Mouse (Mus musculus) right cerebral cortex, adult 18-20 months (tissue): ENCODE measurements around the gene Ssmem1.

Source experiments
- DNase-seq: peaks from one replicate; pipeline ENCODE4 v3.0.0; 2022; ENCODE audit warnings: mixed read lengths

Ssmem1 gene

DNA sequence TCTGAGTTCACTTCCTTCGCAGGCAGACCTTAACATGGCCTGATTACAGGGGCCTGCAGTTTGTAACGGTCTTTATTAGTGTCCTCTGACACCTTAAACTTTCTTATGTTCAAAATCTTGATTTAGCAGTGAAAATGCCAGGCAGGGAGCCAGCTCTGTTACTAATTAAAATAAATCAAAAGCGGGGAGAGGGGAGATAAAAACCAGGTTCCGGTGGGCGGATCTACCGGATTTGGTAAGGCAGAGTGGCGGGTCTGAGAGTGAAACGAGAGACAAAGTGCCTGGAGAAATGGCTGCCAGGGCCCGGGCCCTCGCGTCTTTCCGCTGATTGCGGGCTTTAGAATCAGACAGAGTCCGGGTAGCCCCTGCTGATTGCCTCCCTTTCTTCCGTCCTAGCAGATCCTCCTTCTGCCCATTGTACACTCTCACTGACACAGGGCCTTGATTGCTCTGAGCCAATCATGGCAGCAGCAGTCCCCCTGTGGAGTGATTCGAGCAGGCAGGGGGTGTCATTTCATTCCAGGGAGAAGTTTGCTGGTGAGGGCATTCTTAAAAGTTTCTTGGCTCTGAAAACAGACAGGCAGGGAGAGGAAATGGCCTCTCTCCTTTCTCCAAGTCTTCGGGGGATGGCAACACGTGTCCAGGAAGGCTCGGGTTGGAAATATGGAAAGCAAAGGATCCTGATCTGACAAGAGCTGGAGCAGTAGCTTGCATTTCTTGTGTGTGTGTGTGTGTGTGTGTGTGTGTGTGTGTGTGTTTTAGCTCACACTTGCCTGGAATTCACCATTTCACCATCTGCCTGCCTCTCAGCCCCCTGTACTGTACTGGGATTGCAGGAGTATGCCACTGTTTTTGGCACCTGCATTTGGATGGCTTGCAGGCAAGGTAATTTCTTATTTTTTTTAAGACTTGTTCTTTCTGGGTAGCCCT, 17.2 kb downstream of the Ssmem1 start:
- no peak for DNase-seq

DNA sequence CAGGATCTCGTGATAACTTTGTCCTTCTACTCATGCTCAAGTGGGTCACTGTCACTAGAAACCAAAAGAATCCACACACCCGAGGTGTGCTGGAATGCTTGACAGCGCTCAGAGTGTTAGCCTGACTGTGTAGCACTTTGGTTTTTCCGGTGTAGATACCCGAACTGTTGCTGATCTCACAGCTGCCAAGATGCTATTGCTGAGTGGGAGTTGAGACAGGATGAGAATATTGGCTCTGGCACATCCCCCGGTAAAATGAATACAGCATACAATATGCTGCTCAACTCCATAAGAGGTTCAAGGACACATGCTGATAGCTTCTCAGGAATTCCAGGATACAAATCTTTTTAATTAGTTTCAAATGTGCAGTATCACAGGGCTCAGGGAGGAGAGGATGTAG, 19.2 kb downstream of the Ssmem1 start:
- peak; percentile 55 for DNase-seq

DNA sequence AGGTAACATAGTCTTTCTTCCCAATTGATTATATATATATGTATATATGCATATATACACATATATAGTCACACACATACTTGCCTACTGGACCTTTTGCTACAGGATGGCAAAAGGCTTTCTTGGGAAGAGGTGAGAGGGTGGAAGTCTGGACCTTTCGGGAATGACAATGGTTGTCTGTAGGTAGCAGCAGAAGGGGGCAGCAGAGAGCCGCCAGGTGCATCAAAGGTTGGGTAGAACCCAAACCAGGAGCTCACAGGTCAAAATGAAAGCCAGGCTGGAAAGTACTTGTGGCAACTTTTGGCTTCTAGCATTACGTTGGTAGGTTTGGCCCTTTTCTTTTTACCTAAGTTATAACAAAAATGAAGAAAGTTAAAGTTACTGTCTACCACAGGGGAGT, 25.7 kb downstream of the Ssmem1 start:
- no peak for DNase-seq

DNA sequence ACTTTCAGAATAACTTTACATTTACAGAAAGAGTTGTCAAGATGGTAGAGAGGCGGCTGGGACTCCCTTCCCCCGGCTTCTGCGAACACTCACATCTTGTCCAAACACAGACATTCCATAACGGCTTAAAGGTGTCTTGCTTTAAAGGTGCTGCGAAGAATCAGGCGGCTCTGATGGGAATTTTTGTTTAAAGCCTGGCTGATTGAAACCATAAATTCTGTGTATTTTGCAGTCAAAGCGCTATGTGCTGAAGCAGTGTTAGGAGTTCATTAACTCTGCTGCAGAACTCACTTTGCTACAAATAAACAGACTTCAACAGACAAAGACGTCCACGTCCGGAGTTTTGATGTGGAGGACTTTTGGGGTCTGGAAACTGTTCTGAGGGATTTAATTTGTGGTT, 28.6 kb downstream of the Ssmem1 start:
- DNase-seq = peak; percentile 37

DNA sequence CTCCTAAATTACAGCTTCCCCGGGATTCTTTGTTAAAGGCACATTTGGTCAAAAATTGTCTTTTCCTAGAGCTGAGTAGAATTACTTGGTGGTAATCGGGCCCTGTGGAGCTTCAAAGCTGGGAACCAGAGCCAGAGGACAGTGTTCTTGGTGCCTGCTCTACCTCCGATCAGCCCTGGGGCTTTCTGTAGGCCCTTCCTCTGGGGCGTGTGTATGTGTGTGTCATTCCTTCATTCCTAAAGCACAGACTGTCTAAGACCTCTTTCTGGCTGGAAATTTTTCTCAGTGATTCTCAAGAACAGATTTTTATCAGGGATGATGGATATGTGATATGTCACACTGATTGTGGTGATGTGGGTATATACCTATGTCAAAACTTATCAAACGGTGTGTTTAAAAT, 29.2 kb downstream of the Ssmem1 start:
- DNase-seq = no peak

DNA sequence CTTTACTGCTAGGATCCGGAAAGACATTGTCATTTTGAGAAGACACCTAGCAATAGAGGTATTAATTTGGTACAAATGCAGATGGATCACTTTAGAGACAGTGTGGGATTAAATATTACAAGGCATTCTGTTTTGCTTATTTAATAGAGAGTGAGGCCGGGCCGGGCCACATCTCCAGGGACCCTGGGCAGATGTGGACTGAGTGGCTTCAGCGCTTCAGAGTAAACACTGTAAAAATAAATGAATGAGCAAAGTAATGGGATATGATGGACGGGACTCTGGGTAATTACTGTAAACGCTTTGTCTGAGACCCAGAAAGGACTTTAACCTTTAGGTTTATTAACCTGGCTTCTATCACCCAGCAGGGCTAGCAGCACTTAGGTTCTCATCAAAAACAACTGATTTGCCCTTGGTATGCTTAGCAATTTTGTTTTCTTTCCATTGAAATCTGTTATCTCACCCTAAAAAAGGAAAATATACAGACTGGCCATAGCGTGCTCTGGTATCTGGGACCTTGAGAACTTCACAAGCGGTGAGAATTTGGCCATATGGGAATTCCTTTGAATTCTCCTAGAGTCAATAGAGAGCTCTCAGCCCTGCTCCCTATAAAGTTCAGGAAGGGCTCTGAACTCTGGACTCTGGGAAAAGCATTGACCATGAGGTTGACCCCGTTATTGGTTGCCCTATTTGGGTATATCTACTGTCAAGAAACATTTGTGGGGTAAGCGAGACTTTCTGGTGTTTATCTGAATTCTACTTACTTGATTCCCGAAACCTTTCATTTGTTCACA, 31.6 kb downstream of the Ssmem1 start, which contains the start of gene Cpa2:
Cpa2 (plus strand) TSS at position 574 of the 791 bp plus-strand sequence.
- no peak for DNase-seq

DNA sequence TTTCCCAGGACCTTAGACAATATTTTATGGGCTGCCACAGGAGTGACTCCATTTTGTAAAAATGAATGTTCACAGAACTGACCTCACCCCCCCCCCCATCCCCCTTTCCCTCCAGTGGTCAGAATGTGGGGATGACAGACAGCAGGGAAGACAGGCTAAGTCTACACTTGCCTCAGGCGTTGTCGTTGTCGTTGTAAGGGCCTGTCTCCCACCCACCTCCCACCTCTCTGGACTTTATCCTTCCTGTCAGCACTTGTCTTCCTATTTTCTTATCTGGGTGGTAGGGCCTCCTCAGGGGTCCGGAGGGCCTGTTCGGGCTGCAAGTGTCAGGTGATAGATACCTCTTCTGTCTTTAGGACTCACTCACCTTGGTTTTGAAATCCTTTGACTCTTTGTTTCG, 32.6 kb downstream of the Ssmem1 start:
- no peak for DNase-seq

DNA sequence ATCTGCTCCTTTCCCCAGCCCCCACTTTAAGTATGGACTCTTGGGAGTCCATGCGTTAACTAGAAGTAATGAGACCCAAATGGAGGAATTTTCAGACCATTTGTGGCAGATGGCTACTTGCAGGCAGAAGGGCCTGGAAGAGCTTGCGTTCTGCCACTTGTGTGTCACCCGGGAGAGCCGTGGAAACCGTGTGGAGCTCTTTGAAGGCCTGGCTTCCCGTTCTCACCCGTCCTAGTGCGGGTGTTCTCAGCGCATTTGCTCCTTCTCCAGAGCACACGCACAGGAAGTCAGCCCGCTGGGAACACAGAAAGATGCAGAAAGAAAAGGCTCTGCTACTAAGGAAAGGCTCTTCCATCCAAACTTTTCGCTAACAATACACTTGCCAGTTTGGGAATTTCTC, 33.4 kb downstream of the Ssmem1 start:
- no peak for DNase-seq

DNA sequence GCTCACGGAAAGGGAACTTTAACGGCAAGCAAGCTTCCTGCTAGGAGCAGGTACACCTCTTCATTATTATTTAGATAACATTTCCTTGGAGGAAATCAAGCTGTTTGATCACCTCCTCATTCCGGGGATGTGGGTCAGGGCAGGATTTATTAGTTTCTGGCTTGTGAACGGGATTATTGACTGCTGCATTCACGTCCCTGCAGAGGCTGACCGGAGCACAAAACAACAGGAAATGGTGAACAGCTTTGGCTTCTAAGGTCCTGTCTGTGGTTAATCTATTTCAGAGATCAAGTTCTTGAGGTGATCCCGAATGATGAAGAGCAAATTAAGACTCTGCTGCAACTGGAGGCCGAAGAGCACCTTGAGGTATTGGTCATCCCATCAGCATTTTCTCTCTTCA, 34.2 kb downstream of the Ssmem1 start:
- DNase-seq = no peak

DNA sequence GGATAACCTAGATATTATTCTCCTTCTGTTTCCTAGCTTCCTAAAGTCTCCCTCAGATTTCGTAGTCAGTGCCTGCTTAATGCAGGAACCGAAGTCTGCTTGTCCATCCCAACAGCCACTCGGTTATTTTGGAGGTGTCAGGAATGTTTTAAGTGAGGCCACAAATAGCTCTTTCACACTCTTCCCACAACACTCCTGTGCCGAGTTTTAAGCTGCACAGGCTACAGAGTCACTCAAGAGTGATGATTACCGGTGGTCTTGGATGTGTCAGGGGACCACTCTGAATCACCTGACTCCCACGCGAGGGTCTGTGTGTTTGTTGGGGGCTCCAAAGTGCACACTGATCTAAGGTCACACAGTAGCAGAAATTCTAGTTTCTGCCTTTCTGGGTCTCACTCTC, 36.0 kb downstream of the Ssmem1 start:
- peak; percentile 62 for DNase-seq

DNA sequence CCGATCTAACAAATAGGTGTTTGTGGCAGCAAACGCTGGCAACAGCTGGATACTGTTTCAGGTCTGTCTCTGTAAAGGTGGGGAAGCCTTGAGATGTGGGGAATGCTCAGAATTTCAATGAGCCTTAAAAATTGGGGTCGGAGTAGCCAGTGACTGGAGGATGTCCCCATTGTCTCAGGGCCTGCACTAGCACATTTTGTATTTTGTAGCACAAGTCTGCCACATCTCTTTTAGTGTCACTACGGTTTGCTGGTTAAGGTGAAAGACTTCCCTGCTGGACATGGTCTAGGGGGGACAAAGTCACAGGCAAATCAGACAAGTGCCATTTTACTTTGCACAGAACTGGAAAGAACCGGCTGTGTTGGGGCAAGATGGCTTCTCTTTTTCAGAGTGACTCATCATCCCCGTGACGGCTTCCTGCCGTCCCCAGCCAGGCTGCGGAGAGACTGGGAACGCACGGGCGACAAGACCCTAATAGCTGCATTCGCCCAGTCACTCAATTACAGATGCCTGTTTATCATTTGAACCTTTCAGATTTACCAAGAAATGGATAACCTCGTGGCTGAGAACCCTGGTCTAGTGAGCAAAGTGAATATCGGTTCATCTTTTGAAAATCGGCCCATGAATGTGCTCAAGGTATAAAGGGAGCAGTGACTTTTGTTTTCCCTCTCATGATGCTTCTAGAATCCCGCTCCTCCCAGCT, 37.1 kb downstream of the Ssmem1 start:
- no peak for DNase-seq

DNA sequence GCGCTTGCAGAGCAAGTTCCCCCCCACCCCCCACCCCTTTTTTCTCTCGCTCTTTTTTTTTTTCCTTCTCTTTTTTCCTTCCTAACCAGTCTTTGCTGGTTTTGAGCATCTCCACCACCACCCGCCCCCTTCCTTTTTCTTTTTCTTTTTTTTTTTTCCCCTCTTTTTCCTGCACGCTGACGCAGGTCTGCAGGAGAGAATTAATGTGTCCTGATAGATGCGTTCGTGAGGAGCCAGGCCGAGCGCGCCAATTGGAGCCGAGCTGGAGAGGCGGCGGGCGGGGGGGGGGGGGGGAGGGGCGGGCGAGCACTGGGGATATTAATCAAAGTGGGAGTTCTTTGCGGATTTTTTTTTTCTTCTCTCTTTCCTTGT, 37.6 kb downstream of the Ssmem1 start:
- no peak for DNase-seq

DNA sequence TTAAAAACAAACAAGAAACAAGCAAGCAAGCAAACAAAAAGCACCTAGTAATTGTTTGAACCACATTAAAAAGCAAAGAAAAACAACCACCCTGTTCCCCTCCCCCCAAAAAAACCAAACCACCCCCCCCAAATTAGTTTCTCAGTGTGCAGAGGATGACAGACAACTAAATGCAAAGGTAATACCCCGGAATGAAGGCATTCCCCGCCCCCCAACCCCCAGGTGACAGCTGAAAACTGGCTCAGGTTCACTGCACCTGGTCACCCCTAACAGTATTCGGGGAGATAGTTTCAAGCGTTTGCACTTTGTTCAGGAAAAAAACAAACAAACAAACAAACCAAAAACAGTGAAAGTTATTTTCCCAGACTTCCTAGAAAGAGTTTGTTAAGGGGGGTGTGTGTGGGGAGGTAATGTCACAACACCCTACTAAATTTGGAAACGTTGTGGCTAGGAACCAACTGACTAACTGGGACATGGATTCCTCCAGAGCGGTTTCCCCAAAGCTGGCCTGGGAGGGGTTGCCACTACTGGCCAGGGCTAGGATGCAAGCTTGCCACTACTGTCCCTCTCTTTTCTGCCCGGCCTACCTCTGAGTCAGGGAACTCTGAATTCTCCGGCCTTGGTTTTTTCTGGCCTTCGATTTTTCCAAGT, 38.1 kb downstream of the Ssmem1 start:
- DNase-seq = no peak

DNA sequence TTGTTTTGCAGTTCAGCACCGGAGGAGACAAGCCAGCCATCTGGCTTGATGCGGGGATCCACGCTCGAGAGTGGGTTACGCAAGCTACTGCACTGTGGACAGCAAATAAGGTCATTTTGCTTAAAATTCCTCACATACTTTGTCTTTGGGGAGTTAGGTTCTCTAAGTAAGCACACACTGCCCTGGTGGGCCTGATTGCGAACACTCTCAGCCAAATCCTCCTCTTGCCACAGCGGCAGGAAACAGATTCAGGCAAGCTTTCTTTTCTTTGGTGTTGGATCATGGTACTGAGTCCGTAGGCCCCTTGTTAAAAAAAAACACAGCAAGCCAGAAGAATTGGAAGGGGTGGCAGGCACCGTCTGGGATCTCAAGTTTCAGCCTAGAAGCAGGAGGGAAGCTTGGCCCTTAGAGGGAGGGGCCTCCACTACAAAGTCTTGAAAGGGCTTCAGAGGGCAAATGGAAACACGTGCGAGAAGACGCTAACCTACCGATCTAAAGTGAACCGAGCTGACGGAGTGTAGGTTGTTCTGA, 39.6 kb downstream of the Ssmem1 start:
- no peak for DNase-seq

DNA sequence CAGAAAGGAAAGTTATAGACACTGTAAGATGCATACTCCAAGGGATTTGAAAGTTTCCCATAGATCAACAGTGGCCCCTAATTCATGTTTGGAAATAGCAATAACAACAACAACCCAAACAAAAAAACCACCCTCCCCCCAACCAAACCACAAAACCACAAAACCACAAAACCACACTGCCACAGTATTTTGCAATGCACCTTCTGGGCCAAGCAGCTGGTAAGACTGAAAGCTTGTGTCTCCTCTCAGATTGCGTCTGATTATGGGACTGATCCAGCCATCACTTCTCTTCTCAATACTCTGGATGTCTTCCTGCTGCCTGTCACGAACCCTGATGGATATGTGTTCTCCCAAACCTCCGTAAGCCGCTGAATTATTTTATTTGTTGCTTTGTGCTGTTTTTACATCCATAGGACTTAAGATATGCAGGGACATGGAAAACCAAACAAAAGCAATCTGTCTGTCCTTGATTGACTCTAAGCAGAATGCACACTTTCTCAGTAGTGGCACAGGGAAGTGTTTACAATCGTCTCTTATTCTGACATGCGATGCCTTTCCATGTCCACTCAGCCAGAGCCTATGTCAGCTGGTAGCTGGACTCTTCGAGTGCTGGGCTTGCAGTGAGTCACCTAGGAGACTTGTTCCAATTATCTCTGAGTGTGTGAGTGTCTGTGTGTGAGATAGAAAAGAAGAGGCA, 41.0 kb downstream of the Ssmem1 start:
- DNase-seq = no peak

DNA sequence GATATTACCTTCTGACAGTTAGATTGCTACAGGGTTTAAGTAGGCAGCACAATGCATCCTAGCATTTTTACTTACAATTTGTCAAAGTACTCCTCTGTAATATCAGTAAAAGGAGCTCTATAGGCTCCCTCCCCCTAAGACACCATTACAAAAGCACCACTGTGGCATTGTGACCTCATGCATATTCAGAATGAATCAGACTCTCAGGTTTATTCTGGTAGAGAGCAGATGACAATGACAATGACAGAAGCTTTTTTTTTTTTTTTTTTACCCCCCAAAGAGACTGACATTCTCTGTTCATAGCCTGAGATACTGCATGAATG, 41.5 kb downstream of the Ssmem1 start:
- DNase-seq = no peak

DNA sequence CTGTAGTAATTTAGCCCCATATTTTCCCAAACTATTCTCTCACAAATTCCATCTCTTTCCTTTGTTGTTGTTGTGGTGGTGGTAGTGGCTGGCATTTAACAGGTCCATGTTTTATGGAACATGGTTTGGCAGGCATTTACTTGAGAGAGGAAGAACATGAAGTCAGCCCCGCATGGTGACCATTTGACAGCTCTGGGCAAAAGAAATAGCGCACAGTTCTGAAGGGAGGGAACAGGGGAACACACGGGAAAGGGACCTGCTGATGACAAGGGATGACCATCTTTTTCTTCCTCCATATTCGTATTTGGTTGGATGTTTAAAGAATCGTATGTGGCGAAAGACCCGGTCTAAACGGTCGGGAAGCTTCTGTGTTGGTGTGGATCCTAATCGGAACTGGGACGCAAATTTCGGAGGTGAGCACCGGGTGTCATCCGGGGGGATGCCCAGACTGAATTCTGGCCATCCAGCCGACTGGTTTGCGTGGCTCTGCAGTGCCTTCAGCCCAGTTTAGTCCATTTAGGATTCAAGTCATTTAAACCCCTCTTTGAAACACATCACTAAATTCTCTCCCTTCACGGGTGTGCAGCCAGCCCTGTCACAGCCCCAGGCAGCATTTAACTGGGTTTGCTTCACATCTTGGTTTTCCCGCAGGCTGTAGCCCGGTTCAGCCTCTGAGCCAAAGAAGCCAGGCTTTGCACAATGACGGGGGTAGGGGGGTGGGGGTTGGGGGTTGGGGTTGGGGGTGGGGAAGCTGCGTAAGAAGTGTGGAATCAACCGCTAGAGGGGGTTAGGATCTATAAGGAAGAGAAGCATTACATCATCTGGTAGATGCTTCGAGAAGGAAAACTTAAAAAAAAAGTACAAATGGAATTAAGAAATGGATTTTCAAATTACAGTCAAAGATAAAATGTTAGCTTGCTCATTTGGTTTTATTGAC, 42.3 kb downstream of the Ssmem1 start:
- DNase-seq = no peak

DNA sequence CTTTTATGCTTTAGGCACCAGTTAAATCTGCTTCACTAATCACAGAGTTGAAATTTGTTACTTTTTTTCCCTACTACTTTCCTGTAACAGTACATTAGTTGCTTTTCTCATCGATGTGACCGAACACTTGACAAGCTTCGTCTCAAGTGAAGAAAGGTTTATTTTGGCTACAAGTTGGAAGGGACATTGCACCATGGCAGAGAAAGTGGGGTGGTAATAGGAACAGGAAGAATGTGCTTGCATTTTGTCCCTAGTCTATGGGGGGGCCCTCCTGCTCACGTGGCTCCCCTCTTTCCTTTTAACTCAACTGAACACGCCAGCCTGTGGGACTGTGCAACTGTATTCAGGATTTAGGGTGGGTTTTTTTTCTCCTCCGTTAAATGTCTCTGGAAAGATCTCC, 43.0 kb downstream of the Ssmem1 start:
- no peak for DNase-seq

DNA sequence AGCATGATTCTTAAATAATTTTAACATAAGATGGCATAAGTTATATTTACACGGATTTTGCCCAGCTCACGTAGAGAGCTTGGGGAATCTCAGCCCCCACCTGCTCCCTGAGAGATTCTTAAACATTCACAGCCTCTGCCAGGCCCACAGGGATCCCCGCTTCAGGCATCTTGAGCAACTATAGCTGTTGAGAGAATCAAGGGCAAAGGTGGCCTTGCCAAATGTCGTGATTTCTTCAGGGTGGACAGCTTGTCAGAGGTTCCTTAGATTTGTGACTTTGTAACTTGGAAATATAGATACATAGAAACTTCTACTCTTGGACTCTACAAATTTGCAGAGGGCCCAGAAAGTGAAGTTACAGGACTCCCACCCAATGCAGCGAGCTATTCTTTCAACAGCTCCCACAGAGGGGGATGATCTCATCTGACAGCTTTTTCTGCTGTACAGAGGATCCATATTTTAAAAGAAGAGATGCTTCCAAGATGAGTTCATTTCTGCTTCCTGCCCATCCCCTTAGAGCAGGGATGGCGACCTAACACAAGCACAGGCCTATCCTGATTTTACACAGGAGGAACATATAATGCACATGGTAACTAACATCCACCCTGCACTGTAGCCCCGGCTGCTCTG, 43.8 kb downstream of the Ssmem1 start:
- DNase-seq = no peak

DNA sequence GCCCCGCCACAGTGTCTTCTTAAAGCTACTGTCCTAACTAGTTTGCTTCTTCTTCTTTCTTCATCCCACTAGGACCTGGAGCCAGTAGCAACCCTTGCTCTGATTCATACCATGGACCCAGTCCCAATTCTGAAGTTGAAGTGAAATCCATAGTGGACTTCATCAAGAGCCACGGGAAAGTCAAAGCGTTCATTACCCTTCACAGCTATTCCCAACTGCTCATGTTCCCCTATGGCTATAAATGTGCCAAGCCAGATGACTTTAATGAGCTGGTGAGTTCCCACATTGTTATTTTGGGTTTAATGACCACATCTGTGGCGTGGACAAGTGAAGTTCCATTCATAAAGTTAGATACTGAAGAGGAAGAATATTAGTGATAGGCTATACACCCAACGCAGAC, 44.4 kb downstream of the Ssmem1 start:
- DNase-seq = no peak
